Mouse (Mus musculus): Measurements from ENCODE around the gene Smim24. TPM values are rescaled to one million over a fixed set of nuclear protein-coding genes. Genes with fewer than 3 reads are reported as not detected.
A peak's percentile ranks its signal among the peaks of the same experiment; 100 is the strongest.

The Smim24 gene
- polyA plus RNA-seq, 1 experiment from 2014 or later, result 4.2 TPM

DNA sequence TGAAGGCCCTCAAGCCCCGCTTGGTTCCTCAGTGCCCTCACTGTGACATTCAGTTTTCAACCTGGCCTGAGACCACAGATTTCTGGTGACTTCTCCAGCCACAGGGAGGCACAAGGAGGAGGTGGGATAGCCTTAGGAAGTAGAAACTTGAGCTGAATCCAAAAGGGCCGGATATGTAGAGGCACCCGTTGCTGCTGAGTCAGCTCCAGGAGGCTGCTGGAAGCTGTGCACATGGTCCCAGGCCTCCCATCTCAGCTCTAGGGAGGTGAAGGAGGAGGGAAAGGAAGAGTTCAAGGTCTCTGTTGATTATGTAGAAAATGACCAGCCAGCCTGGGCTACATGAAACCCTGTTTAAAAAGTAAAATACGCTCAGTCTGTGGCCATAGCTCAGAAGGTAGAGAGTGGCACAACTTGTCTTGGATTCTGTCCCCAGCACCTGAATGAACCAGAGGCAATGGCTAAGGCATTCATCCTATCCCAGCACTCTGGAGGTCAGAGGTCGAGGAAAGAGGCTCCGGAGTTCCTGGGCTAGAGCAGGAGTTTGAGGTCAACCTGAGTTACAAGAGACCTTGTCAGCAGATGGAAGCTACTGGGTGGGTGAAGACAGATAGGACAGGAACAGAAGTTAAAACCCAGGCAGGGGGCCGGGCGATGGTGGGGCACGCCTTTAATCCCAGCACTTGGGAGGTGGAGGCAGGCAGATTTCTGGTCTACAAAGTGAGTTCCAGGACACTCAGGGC lies 37.9 kb upstream of the Smim24 start:
- H3K9ac ChIP-seq (ENCODE audit: low read depth, low read length), result no peak overlapping the region
- no peak overlapping the region for H3K4me2 ChIP-seq
- H3K4me1 ChIP-seq (ENCODE audit: control insufficient read depth, insufficient read depth, low read length), result peaks cover 25% of the 10 kb centered on the region
- no peaks in the 10 kb centered on the region for H3K27me3 ChIP-seq (ENCODE audit: control insufficient read depth, insufficient read depth, low read length)
- H3K27ac ChIP-seq (ENCODE audit: low read depth, low read length), result no peak overlapping the region
- ATAC-seq (replicated peaks; ENCODE audit: insufficient number of reproducible peaks, low FRiP score, low TSS enrichment), result no peak
- 55% methylated on average over 9 of the region's 9 CpGs for WGBS (ENCODE audit: insufficient replicate concordance)
- no peaks in the 10 kb centered on the region for H3K9me3 ChIP-seq (replicated peaks; ENCODE audit: control insufficient read depth, low read length)
- H3K4me3 ChIP-seq (ENCODE audit: low read depth, low read length), result no peak overlapping the region
- H3K36me3 ChIP-seq (ENCODE audit: control insufficient read depth, insufficient read depth, low read length), result no peaks in the 10 kb centered on the region

DNA sequence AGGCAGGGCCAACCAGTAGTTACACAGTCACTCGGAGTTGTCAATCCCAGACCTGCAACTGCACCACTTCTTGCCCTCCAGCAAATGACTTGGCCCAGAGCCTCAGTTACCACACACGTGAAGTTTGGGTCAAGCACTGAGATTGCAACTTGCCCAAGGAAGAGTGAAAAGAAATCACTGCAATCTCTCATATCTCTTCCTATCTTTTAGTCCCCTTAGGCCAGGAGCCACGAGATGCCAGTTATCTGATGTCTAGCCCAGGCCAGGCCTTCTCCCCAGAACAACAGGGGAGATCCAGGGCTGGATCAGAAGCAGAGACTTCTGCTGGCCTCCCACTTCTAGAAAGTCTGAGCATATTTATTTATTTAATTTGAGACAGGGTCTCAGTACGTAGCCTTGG lies 37.3 kb upstream of the Smim24 start:
- 73% methylated on average over 4 of the region's 4 CpGs for WGBS (ENCODE audit: insufficient replicate concordance)
- peaks cover 26% of the 10 kb centered on the region for H3K4me1 ChIP-seq (ENCODE audit: control insufficient read depth, insufficient read depth, low read length)
- no peaks in the 10 kb centered on the region for H3K36me3 ChIP-seq (ENCODE audit: control insufficient read depth, insufficient read depth, low read length)
- no peaks in the 10 kb centered on the region for H3K9me3 ChIP-seq (replicated peaks; ENCODE audit: control insufficient read depth, low read length)
- no peak overlapping the region for H3K9ac ChIP-seq (ENCODE audit: low read depth, low read length)
- H3K4me2 ChIP-seq, result no peak overlapping the region
- H3K27ac ChIP-seq (ENCODE audit: low read depth, low read length), result no peak overlapping the region
- H3K4me3 ChIP-seq (ENCODE audit: low read depth, low read length), result no peak overlapping the region
- ATAC-seq (replicated peaks; ENCODE audit: insufficient number of reproducible peaks, low FRiP score, low TSS enrichment), result no peak
- H3K27me3 ChIP-seq (ENCODE audit: control insufficient read depth, insufficient read depth, low read length), result no peaks in the 10 kb centered on the region

DNA sequence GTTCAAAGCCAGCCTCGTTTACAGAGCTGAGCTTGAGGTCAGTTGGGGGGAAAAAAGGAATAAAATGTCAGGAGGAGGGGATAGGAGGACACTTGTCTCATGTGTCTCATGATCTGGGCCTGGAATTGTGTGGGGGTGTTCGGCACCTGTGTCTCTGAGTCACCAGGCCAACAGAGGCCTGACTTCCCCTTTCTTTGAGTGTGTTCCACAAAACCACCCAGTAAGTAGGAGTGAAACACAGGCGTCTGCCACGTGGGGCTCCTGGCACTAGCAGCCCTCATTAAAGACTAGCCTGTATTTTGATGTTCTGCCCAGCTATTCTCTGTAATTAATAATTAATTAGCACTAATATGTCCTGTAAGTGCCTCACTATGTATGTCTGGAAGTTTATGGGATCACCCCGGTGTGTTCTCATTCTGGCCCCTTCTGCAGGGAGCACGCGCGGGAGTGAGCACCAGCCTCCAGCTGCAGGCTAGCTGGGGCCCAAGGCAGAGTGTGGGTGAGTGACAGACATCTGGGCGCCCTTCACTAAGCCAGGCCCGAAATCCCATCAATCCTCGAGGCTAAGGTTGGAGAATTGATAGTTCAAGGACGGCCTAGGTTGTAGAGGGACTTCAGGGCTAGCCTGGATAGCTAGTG lies 36.4 kb upstream of the Smim24 start:
- Histone ChIP-seq H3K4me1 (ENCODE audit: control insufficient read depth, insufficient read depth, low read length) (peaks cover 29% of the 10 kb centered on the region), H3K9me3 (replicated peaks; ENCODE audit: control insufficient read depth, low read length) (no peaks in the 10 kb centered on the region), H3K4me2 (peak overlapping the region; percentile 90), H3K27me3 (ENCODE audit: control insufficient read depth, insufficient read depth, low read length) (no peaks in the 10 kb centered on the region), H3K4me3 (ENCODE audit: low read depth, low read length) (peak overlapping the region; percentile 68), H3K9ac (ENCODE audit: low read depth, low read length) (peak overlapping the region; percentile 2; the same call in 1 of the 2 replicates), H3K27ac (ENCODE audit: low read depth, low read length) (no peak overlapping the region), H3K36me3 (ENCODE audit: control insufficient read depth, insufficient read depth, low read length) (no peaks in the 10 kb centered on the region)
- 53% methylated on average over 12 of the region's 12 CpGs for WGBS (ENCODE audit: insufficient replicate concordance)
- no peak for ATAC-seq (replicated peaks; ENCODE audit: insufficient number of reproducible peaks, low FRiP score, low TSS enrichment)

DNA sequence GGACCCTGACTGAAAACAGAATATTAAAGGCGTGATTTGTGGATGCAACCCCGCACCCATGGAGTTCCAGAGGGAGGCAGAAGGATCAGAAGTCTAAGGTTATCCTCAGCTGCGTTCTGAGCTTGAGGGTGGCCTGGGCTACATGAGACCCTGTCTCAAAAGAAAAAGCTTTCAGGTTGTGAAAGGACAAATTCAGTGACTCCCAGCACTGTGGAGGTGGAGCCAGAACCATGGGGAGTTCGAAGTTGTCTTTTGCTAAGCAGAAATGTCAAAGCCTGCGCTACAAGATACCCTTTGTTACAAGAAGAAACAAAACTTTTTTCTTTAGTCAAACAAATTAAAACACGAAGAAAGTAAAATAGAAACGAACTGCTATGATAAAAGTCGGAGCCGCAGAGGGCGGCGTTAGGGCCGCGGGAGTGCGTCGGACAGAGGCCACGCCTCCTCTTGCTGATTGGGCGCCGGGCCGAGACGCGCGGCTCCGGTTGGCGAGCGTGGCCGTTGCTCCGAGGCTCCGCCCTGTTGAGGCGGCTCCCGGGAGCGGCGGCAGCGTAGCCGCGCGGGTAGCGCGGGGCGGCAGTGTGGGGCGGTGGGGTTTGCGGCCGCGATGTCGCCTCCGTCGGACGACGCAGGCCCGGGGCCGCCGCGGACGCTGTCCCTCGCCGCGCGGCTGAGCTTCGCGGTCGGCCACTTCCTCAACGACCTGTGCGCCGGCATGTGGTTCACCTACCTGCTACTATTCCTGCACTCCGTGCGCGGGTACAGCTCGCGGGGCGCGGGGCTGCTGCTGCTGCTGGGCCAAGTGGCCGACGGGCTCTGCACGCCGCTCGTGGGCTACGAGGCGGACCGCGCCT lies 35.6 kb upstream of the Smim24 start, which contains the start of gene Mfsd12:
Gene Mfsd12 (plus strand): TSS at position 501 of the 854 bp plus-strand sequence.
- H3K4me2 ChIP-seq, result peak within 1 kb of the TSS; percentile 90
- H3K27ac ChIP-seq (ENCODE audit: low read depth, low read length), result no peak within 1 kb of the TSS; the same call in none of the 2 replicates
- H3K4me1 ChIP-seq (ENCODE audit: control insufficient read depth, insufficient read depth, low read length), result peaks cover 34% of the 10 kb centered on the region
- peak within 1 kb of the TSS; percentile 85 for H3K9ac ChIP-seq (ENCODE audit: low read depth, low read length)
- no peaks in the 10 kb centered on the region for H3K27me3 ChIP-seq (ENCODE audit: control insufficient read depth, insufficient read depth, low read length)
- 4% methylated on average over 38 of the region's 79 CpGs for WGBS (ENCODE audit: insufficient replicate concordance)
- H3K4me3 ChIP-seq (ENCODE audit: low read depth, low read length), result peak within 1 kb of the TSS; percentile 68
- peak; percentile 86 for ATAC-seq (replicated peaks; ENCODE audit: insufficient number of reproducible peaks, low FRiP score, low TSS enrichment)
- H3K9me3 ChIP-seq (replicated peaks; ENCODE audit: control insufficient read depth, low read length), result no peaks in the 10 kb centered on the region
- H3K36me3 ChIP-seq (ENCODE audit: control insufficient read depth, insufficient read depth, low read length), result no peaks in the 10 kb centered on the region

DNA sequence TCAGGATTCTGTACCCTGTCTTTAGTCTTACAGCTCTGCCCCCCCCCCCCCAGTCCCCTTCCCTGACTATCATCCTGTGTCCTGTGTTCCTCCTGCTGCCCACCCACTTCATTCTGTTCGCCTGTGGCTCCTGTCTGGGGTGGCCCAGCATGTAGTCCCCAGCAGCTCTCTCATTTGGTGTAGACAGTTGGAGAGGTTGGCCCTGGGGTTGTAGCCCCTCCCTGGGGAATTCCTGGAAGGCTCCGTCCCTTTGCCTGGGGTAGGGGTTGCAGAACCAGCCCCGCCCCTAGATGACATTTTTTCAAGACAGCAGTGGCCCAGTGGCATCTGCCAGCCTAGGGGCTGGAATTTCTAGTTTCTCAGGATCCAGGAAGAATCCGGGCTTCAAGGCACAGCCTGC lies 34.6 kb upstream of the Smim24 start:
- peak overlapping the region; percentile 68 for H3K4me3 ChIP-seq (ENCODE audit: low read depth, low read length)
- ATAC-seq (replicated peaks; ENCODE audit: insufficient number of reproducible peaks, low FRiP score, low TSS enrichment), result no peak
- no peaks in the 10 kb centered on the region for H3K9me3 ChIP-seq (replicated peaks; ENCODE audit: control insufficient read depth, low read length)
- peak overlapping the region; percentile 85 for H3K9ac ChIP-seq (ENCODE audit: low read depth, low read length)
- no peaks in the 10 kb centered on the region for H3K27me3 ChIP-seq (ENCODE audit: control insufficient read depth, insufficient read depth, low read length)
- peaks cover 44% of the 10 kb centered on the region for H3K4me1 ChIP-seq (ENCODE audit: control insufficient read depth, insufficient read depth, low read length)
- peak overlapping the region; percentile 47 for H3K27ac ChIP-seq (ENCODE audit: low read depth, low read length)
- H3K4me2 ChIP-seq, result peak overlapping the region; percentile 90
- no peaks in the 10 kb centered on the region for H3K36me3 ChIP-seq (ENCODE audit: control insufficient read depth, insufficient read depth, low read length)
- 21% methylated on average over 4 of the region's 4 CpGs for WGBS (ENCODE audit: insufficient replicate concordance)

DNA sequence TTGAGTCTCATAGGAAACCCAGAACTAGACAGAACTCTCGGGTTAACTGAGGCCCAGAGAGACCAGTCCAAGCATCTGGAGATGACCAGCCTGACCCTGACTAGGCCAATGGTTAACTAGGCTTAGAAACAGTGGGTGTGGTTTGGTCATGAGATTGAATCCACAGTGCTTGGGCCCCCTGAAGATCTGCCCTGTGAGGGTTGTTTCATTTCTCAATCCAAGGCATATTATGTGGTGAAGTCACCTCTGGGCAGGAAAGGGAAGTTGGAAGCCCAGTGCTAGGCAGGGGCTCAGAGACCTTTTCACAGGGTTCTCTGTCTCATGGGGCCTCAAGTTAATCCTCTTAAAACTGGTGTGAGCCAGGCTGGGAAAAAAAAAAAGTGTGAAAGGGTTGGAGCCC lies 34.0 kb upstream of the Smim24 start:
- H3K27ac ChIP-seq (ENCODE audit: low read depth, low read length), result peak overlapping the region; percentile 47; the same call in 1 of the 2 replicates
- peaks cover 50% of the 10 kb centered on the region for H3K4me1 ChIP-seq (ENCODE audit: control insufficient read depth, insufficient read depth, low read length)
- no peak for ATAC-seq (replicated peaks; ENCODE audit: insufficient number of reproducible peaks, low FRiP score, low TSS enrichment)
- no peaks in the 10 kb centered on the region for H3K9me3 ChIP-seq (replicated peaks; ENCODE audit: control insufficient read depth, low read length)
- peak overlapping the region; percentile 85; the same call in 1 of the 2 replicates for H3K9ac ChIP-seq (ENCODE audit: low read depth, low read length)
- peak overlapping the region; percentile 68 for H3K4me3 ChIP-seq (ENCODE audit: low read depth, low read length)
- 56% methylated on average over 1 of the region's 1 CpGs for WGBS (ENCODE audit: insufficient replicate concordance)
- peak overlapping the region; percentile 90 for H3K4me2 ChIP-seq
- H3K27me3 ChIP-seq (ENCODE audit: control insufficient read depth, insufficient read depth, low read length), result no peaks in the 10 kb centered on the region
- no peaks in the 10 kb centered on the region for H3K36me3 ChIP-seq (ENCODE audit: control insufficient read depth, insufficient read depth, low read length)

DNA sequence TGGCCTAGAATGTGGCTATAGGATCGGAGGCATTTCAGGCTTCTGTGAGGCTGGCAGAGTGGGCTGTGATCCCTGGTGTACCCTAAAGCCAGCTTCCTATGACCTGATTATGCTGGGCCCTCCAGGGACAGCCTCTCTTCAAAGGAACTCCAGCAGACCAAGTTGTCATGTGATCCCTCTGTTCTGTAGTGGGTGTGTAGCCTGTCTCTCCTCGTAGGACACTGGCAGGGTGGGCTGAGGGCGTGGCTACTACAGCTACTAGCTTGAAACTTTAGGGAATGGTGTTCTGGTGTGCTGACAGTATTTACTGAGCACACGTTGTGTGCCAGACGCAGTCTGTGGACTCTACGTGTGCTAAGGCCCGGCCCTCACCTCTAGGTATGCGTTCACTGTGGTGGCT lies 32.1 kb upstream of the Smim24 start:
- H3K9me3 ChIP-seq (replicated peaks; ENCODE audit: control insufficient read depth, low read length), result no peaks in the 10 kb centered on the region
- no peaks in the 10 kb centered on the region for H3K36me3 ChIP-seq (ENCODE audit: control insufficient read depth, insufficient read depth, low read length)
- no peak overlapping the region for H3K4me3 ChIP-seq (ENCODE audit: low read depth, low read length)
- peak overlapping the region; percentile 22 for H3K4me2 ChIP-seq
- WGBS (ENCODE audit: insufficient replicate concordance), result 62% methylated on average over 8 of the region's 8 CpGs
- no peak for ATAC-seq (replicated peaks; ENCODE audit: insufficient number of reproducible peaks, low FRiP score, low TSS enrichment)
- peaks cover 67% of the 10 kb centered on the region for H3K4me1 ChIP-seq (ENCODE audit: control insufficient read depth, insufficient read depth, low read length)
- peak overlapping the region; percentile 35; the same call in 1 of the 2 replicates for H3K27ac ChIP-seq (ENCODE audit: low read depth, low read length)
- H3K27me3 ChIP-seq (ENCODE audit: control insufficient read depth, insufficient read depth, low read length), result no peaks in the 10 kb centered on the region
- peak overlapping the region; percentile 39; the same call in 1 of the 2 replicates for H3K9ac ChIP-seq (ENCODE audit: low read depth, low read length)

DNA sequence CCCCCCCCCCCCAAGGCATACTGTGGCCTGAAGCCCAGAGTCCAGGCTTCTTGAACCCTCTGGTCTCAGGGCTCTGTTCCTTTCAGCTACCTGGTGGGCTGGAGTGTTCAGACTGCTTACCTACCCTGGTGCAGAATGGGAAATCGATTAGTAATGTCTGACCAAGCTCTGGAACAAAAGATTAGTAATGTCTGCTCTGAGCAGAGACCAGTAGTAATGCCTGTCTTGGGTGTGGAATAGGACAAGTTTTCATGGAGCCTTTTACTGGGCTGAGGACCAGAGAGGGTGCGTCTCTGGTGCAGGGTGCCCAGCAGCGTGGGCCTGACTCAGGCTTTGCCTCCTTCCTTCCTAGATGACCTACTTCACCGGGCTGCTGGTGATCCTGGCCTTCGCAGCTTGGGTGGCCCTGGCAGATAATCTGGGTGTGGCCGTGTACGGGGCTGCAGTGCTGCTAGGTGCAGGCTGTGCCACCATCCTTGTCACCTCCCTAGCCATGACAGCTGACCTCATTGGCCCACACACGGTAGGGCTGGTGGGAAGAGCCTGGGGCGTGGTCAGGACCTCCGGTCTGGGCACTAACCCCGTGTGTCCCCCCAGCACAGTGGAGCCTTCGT lies 30.4 kb upstream of the Smim24 start:
- H3K27me3 ChIP-seq (ENCODE audit: control insufficient read depth, insufficient read depth, low read length), result no peaks in the 10 kb centered on the region
- peak overlapping the region; percentile 69 for H3K4me2 ChIP-seq
- peak overlapping the region; percentile 60 for H3K9ac ChIP-seq (ENCODE audit: low read depth, low read length)
- H3K9me3 ChIP-seq (replicated peaks; ENCODE audit: control insufficient read depth, low read length), result no peaks in the 10 kb centered on the region
- ATAC-seq (replicated peaks; ENCODE audit: insufficient number of reproducible peaks, low FRiP score, low TSS enrichment), result peak; percentile 39; the same call in 1 of the 2 replicates
- peak overlapping the region; percentile 33 for H3K4me3 ChIP-seq (ENCODE audit: low read depth, low read length)
- peak overlapping the region; percentile 95 for H3K27ac ChIP-seq (ENCODE audit: low read depth, low read length)
- WGBS (ENCODE audit: insufficient replicate concordance), result 45% methylated on average over 12 of the region's 12 CpGs
- H3K36me3 ChIP-seq (ENCODE audit: control insufficient read depth, insufficient read depth, low read length), result peaks cover 6% of the 10 kb centered on the region
- peaks cover 71% of the 10 kb centered on the region for H3K4me1 ChIP-seq (ENCODE audit: control insufficient read depth, insufficient read depth, low read length)
